Mouse (Mus musculus) layer of hippocampus, adult 2 months (tissue): ENCODE measurements at regions not wholly inside any gene's neighbourhood (a gene's known extent, or its start where the extent isn't known, plus 50 kb on each side); places are given as distances from the start of the nearest gene placed in this dataset.

Experiments
- DNase-seq, 2 experiments: peaks; one replicate each; pipeline ENCODE4 v3.0.0; 2022; ENCODE audit warnings: low spot score in 2 of 2
- H3K27ac ChIP-seq: fragments of 200-600 bp; 2 replicates; pipeline ENCODE4 v1.8.1; 2022
- H3K4me3 ChIP-seq: fragments of 200-600 bp; 2 replicates; pipeline ENCODE4 v1.8.1; 2022; ENCODE audit warnings: mild to moderate bottlenecking
- CTCF ChIP-seq: fragments of 200-600 bp; conservative IDR thresholded peaks from 2 replicates; pipeline ENCODE4 v1.8.1; 2022; ENCODE audit warnings: antibody characterized with exemption, mild to moderate bottlenecking, moderate library complexity

- no peak for DNase-seq
- no peak for TF ChIP-seq CTCF
Measured at GRCm38 (mm10) chr17:4941286-4941800, 52.8 kb upstream of the Arid1b start.

DNA sequence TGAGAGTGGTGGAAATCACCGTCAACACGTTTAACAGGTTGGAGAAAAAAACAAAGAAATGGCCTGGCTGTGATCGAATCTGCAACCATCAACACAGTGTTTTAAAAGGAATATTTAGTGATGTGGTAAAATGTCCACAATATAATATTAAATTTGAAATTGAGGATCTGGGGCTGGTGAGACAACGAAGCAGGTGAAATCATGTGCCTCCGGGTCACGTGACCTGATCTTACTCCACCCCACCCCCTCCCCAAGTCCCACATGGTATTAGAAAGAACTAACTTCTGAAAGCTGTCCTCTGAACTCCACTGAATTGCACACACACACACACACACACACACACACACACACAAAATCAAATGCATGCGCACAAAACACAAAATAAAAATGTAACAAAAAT lies 51.3 kb upstream of the Arid1b start:
- DNase-seq: no peak
- TF ChIP-seq CTCF: no peak
- H3K4me3 ChIP-seq: no peak overlapping the region
- no peak overlapping the region for H3K27ac ChIP-seq

More at GRCm38 (mm10) chr17:4941286-4941800, 52.8 kb upstream of the Arid1b start:
- no peak overlapping the region for H3K4me3 ChIP-seq
- no peak overlapping the region for H3K27ac ChIP-seq
